Mouse (Mus musculus) midbrain, embryonic 14.5 days (tissue): ENCODE results near the gene Prr13. TPM values are rescaled to one million over a fixed set of nuclear protein-coding genes. Genes with fewer than 3 reads are reported as not detected.

ENCODE experiments used
- ATAC-seq: fragments of 200-750 bp; cut with Nextera tagmentation; 2 replicates; pipeline ENCODE4 v1.8.0; 2017; ENCODE audit warnings: moderate number of reproducible peaks, moderate library complexity; ENCODE audit not compliant: low FRiP score, low TSS enrichment
- DNase-seq: peaks from one replicate; pipeline ENCODE4 v3.0.0-alpha.2; 2015
- H3K27ac ChIP-seq: fragments of 300-500 bp; sonication (generic); replicated peaks from 2 replicates; pipeline ENCODE4 v1.5.1; 2014; ENCODE audit warnings: mild to moderate bottlenecking, low read depth, low read length, moderate library complexity
- H3K27me3 ChIP-seq: fragments of 300-500 bp; sonication (generic); 2 replicates; pipeline ENCODE4 v1.6.1; 2014; ENCODE audit warnings: low read length, control low read depth, mixed read lengths; ENCODE audit not compliant: control insufficient read depth, insufficient read depth
- H3K36me3 ChIP-seq: fragments of 300-500 bp; sonication (generic); 2 replicates; pipeline ENCODE4 v1.6.1; 2014; ENCODE audit warnings: low read length, control low read depth; ENCODE audit not compliant: control insufficient read depth, insufficient read depth
- H3K4me1 ChIP-seq: fragments of 300-500 bp; sonication (generic); 2 replicates; pipeline ENCODE4 v1.6.1; 2014; ENCODE audit warnings: mild to moderate bottlenecking, antibody characterized with exemption, low read length, control low read depth; ENCODE audit not compliant: control insufficient read depth, insufficient read depth
- H3K4me2 ChIP-seq: fragments of 300-500 bp; sonication (generic); 2 replicates; pipeline ENCODE4 v1.6.1; 2014; ENCODE audit warnings: mild to moderate bottlenecking, low read length, moderate library complexity
- H3K4me3 ChIP-seq: fragments of 300-500 bp; sonication (generic); replicated peaks from 2 replicates; pipeline ENCODE4 v1.5.1; 2014; ENCODE audit warnings: low read depth, low read length
- H3K9ac ChIP-seq: fragments of 300-500 bp; sonication (generic); replicated peaks from 2 replicates; pipeline ENCODE4 v1.6.1; 2014; ENCODE audit warnings: mild to moderate bottlenecking, low read length, moderate library complexity
- H3K9me3 ChIP-seq: fragments of 300-500 bp; sonication (generic); 2 replicates; pipeline ENCODE4 v1.6.1; 2016; ENCODE audit warnings: low read length, control low read depth, mixed read lengths; ENCODE audit not compliant: control insufficient read depth
- WGBS: fragments of 180-500 bp; shearing (Covaris S2); extraction: QIAGEN DNeasy Blood & Tissue Kit; methylation state at CpG from one replicate; pipeline ENCODE4 v1.1.7; 2014; 5-methylcytosine and 5-hydroxymethylcytosine counted together
- polyA plus RNA-seq: library from polyadenylated mRNA; unstranded; fragments of >200 nt; fragmentation: Nextera tagmentation; extraction: Ambion mirVana; gene quantifications from 2 replicates; pipeline ENCODE4 v1.2.1, GENCODE M21; 2014

Prr13 gene
- polyA plus RNA-seq, 1 experiment from 2014 or later = 127 TPM

- H3K27ac ChIP-seq = no peak overlapping the region
- no peaks in the 10 kb centered on the region for H3K9me3 ChIP-seq
- no peak for ATAC-seq
- WGBS = 100% methylated on average over 1 of the region's 1 CpGs
- peaks cover 55% of the 10 kb centered on the region for H3K36me3 ChIP-seq
- no peaks in the 10 kb centered on the region for H3K27me3 ChIP-seq
- no peak overlapping the region for H3K4me2 ChIP-seq
- DNase-seq = no peak
- no peaks in the 10 kb centered on the region for H3K4me1 ChIP-seq
- H3K4me3 ChIP-seq = no peak overlapping the region
- H3K9ac ChIP-seq = no peak overlapping the region
These were observed 31.9 kb upstream of the Prr13 start for GRCm38 (mm10) chr15:102426963-102427362.

- Histone ChIP-seq H3K4me1 (no peaks in the 10 kb centered on the region), H3K27ac (no peak overlapping the region), H3K4me3 (no peak overlapping the region), H3K27me3 (no peaks in the 10 kb centered on the region), H3K9ac (no peak overlapping the region), H3K9me3 (no peaks in the 10 kb centered on the region), H3K36me3 (peaks cover 68% of the 10 kb centered on the region), H3K4me2 (no peak overlapping the region)
- DNase-seq = no peak
- WGBS = 98% methylated on average over 1 of the region's 1 CpGs
- no peak for ATAC-seq
These were observed 26.8 kb upstream of the Prr13 start for GRCm38 (mm10) chr15:102432046-102432445.

GRCm38 (mm10) chr15:102433173-102433572, 25.7 kb upstream of the Prr13 start:
- Histone ChIP-seq H3K4me2 (no peak overlapping the region), H3K9me3 (no peaks in the 10 kb centered on the region), H3K27me3 (no peaks in the 10 kb centered on the region), H3K27ac (no peak overlapping the region), H3K4me3 (no peak overlapping the region), H3K36me3 (peaks cover 74% of the 10 kb centered on the region), H3K4me1 (no peaks in the 10 kb centered on the region), H3K9ac (no peak overlapping the region)
- DNase-seq (no peak), ATAC-seq (no peak)
- WGBS = 99% methylated on average over 4 of the region's 4 CpGs

GRCm38 (mm10) chr15:102442490-102442889, 16.3 kb upstream of the Prr13 start:
- Histone ChIP-seq H3K27ac (no peak overlapping the region), H3K9me3 (no peaks in the 10 kb centered on the region), H3K9ac (no peak overlapping the region), H3K36me3 (0 out of 2 replicates have a peak, but pooled peaks cover 8% of the 10 kb centered on the region), H3K4me2 (no peak overlapping the region), H3K4me3 (no peak overlapping the region), H3K27me3 (no peaks in the 10 kb centered on the region), H3K4me1 (no peaks in the 10 kb centered on the region)
- WGBS = 47% methylated on average over 2 of the region's 2 CpGs
- no peak for ATAC-seq
- DNase-seq = peak; percentile 90

- H3K4me1 ChIP-seq = no peaks in the 10 kb centered on the region
- H3K4me3 ChIP-seq = no peak within 1 kb of the TSS
- 65% methylated on average over 8 of the region's 8 CpGs for WGBS
- H3K9ac ChIP-seq = no peak within 1 kb of the TSS
- DNase-seq = no peak
- H3K27me3 ChIP-seq = no peaks in the 10 kb centered on the region
- ATAC-seq = no peak
- H3K36me3 ChIP-seq = no peaks in the 10 kb centered on the region
- no peak within 1 kb of the TSS for H3K27ac ChIP-seq
- no peaks in the 10 kb centered on the region for H3K9me3 ChIP-seq
- no peak within 1 kb of the TSS for H3K4me2 ChIP-seq
These were observed 13.7 kb upstream of the Prr13 start, which contains the start of gene Amhr2 for GRCm38 (mm10) chr15:102445146-102445545. Gene Amhr2, plus strand, starts transcription at chr15:102445367.

- H3K9ac ChIP-seq = no peak overlapping the region
- no peaks in the 10 kb centered on the region for H3K36me3 ChIP-seq
- no peak overlapping the region for H3K4me2 ChIP-seq
- DNase-seq (no peak), ATAC-seq (no peak)
- H3K4me3 ChIP-seq = no peak overlapping the region
- no peak overlapping the region for H3K27ac ChIP-seq
- no peaks in the 10 kb centered on the region for H3K27me3 ChIP-seq
- H3K9me3 ChIP-seq = no peaks in the 10 kb centered on the region
- 64% methylated on average over 5 of the region's 6 CpGs for WGBS
- no peaks in the 10 kb centered on the region for H3K4me1 ChIP-seq
These were observed 12.4 kb upstream of the Prr13 start for GRCm38 (mm10) chr15:102446448-102446847.

GRCm38 (mm10) chr15:102449366-102449765, 9.5 kb upstream of the Prr13 start:
- Histone ChIP-seq H3K4me3 (no peak overlapping the region), H3K4me1 (no peaks in the 10 kb centered on the region), H3K27me3 (no peaks in the 10 kb centered on the region), H3K4me2 (no peak overlapping the region), H3K36me3 (no peaks in the 10 kb centered on the region), H3K27ac (no peak overlapping the region), H3K9me3 (no peaks in the 10 kb centered on the region), H3K9ac (no peak overlapping the region)
- 79% methylated on average over 8 of the region's 8 CpGs for WGBS
- DNase-seq (no peak), ATAC-seq (no peak)

- no peak overlapping the region for H3K4me3 ChIP-seq
- no peaks in the 10 kb centered on the region for H3K27me3 ChIP-seq
- ATAC-seq (no peak), DNase-seq (no peak)
- no peak overlapping the region for H3K9ac ChIP-seq
- 23% methylated on average over 7 of the region's 7 CpGs for WGBS
- no peak overlapping the region for H3K27ac ChIP-seq
- no peaks in the 10 kb centered on the region for H3K9me3 ChIP-seq
- H3K4me2 ChIP-seq = no peak overlapping the region
- H3K4me1 ChIP-seq = no peaks in the 10 kb centered on the region
- H3K36me3 ChIP-seq = no peaks in the 10 kb centered on the region
These were observed 7.9 kb upstream of the Prr13 start for GRCm38 (mm10) chr15:102450928-102451327.

GRCm38 (mm10) chr15:102451666-102452430, 7.0 kb upstream of the Prr13 start:
- DNase-seq (no peak), ATAC-seq (no peak)
- 86% methylated on average over 26 of the region's 26 CpGs for WGBS

More at GRCm38 (mm10) chr15:102451666-102452430, 7.0 kb upstream of the Prr13 start:
- no peaks in the 10 kb centered on the region for H3K27me3 ChIP-seq
- H3K27ac ChIP-seq = no peak overlapping the region
- H3K9ac ChIP-seq = no peak overlapping the region
- H3K36me3 ChIP-seq = no peaks in the 10 kb centered on the region
- no peak overlapping the region for H3K4me3 ChIP-seq
- H3K9me3 ChIP-seq = no peaks in the 10 kb centered on the region
- no peak overlapping the region for H3K4me2 ChIP-seq
- no peaks in the 10 kb centered on the region for H3K4me1 ChIP-seq
